Mouse (Mus musculus) CH12.LX (cell line): ENCODE measurements around the gene Ebf4. TPM values are rescaled to one million over a fixed set of nuclear protein-coding genes. Genes with fewer than 3 reads are reported as not detected.

Experiments used
- DNase-seq: peaks from one replicate; pipeline ENCODE4 v3.0.0-alpha.2; 2013; ENCODE audit errors: extremely low read depth
- H3K27ac ChIP-seq: 2 replicates; pipeline ENCODE4 v1.5.1; 2012; ENCODE audit warnings: low read depth, mild to moderate bottlenecking, control low read depth, moderate library complexity; ENCODE audit not compliant: insufficient read depth
- H3K27me3 ChIP-seq: replicated peaks from 2 replicates; pipeline ENCODE3; 2012; ENCODE audit warnings: inconsistent platforms
- H3K36me3 ChIP-seq, 2 experiments: replicated peaks in 1 of 2; 2 replicates each; pipeline versions ENCODE3 to v1.6.1; 2012; ENCODE audit warnings: inconsistent platforms in 1 of 2, low read length in 1 of 2, mild to moderate bottlenecking in 1 of 2, mixed read lengths in 1 of 2, moderate library complexity in 1 of 2; ENCODE audit not compliant: control insufficient read depth in 1 of 2, insufficient read depth in 1 of 2
- H3K4me1 ChIP-seq, 2 experiments: 2 replicates each; pipeline ENCODE4 v1.6.1; 2012; ENCODE audit warnings: inconsistent platforms in 1 of 2, moderate library complexity in 1 of 2; ENCODE audit not compliant: insufficient read depth in 2 of 2, control insufficient read depth in 1 of 2
- H3K4me2 ChIP-seq: 2 replicates; pipeline ENCODE4 v1.6.1; 2012; ENCODE audit warnings: low read depth, mild to moderate bottlenecking, control low read depth; ENCODE audit not compliant: poor library complexity, insufficient read depth, severe bottlenecking
- H3K4me3 ChIP-seq, 3 experiments: fragments of 150-350 bp in 1 of 3; sonication (generic) in 1 of 3; replicated peaks in 1 of 3; 2 replicates each; pipeline versions ENCODE3 to v1.5.1; 2011 to 2012; ENCODE audit warnings: low read depth in 2 of 3, low read length in 2 of 3, mild to moderate bottlenecking in 2 of 3, moderate library complexity in 2 of 3, control low read depth in 1 of 3, improper control_type of control experiment in 1 of 3, inconsistent platforms in 1 of 3, mixed read lengths in 1 of 3; ENCODE audit not compliant: poor library complexity in 1 of 3
- H3K79me2 ChIP-seq: replicated peaks from 2 replicates; pipeline ENCODE4 v1.6.1; 2012; ENCODE audit warnings: mild to moderate bottlenecking, moderate library complexity; ENCODE audit not compliant: control insufficient read depth, poor library complexity, insufficient read depth, severe bottlenecking; ENCODE audit errors: extremely low read depth
- H3K9ac ChIP-seq: 2 replicates; pipeline ENCODE4 v1.6.1; 2012; ENCODE audit warnings: low read depth, mild to moderate bottlenecking, control low read depth, moderate library complexity; ENCODE audit not compliant: insufficient read depth
- H3K9me3 ChIP-seq: replicated peaks from 2 replicates; pipeline ENCODE3; 2012; ENCODE audit warnings: low read length, inconsistent platforms, mixed read lengths
- BHLHE40 ChIP-seq: IDR thresholded peaks from 2 replicates; pipeline ENCODE4 v1.6.1; 2011; ENCODE audit warnings: mild to moderate bottlenecking, low read depth, low read length, improper control_type of control experiment
- CTCF ChIP-seq, 2 experiments: IDR thresholded peaks in 1 of 2; conservative IDR thresholded peaks in 1 of 2; 2 replicates each; pipeline ENCODE4 v1.5.1; 2011 to 2012; ENCODE audit warnings: low read depth in 2 of 2, low read length in 2 of 2, improper control_type of control experiment in 1 of 2, inconsistent platforms in 1 of 2, mild to moderate bottlenecking in 1 of 2, moderate library complexity in 1 of 2
- ELF1 ChIP-seq: IDR thresholded peaks from 2 replicates; pipeline ENCODE4 v1.6.1; 2014; ENCODE audit warnings: low read depth, mild to moderate bottlenecking, inconsistent platforms, low read length, improper control_type of control experiment
- EP300 ChIP-seq: IDR thresholded peaks from 2 replicates; pipeline ENCODE4 v1.6.1; 2011; ENCODE audit warnings: low read length, improper control_type of control experiment
- ETS1 ChIP-seq: conservative IDR thresholded peaks from 2 replicates; pipeline ENCODE4 v1.6.1; 2012; ENCODE audit warnings: low read depth, mild to moderate bottlenecking, inconsistent platforms, low read length, improper control_type of control experiment, moderate library complexity
- HCFC1 ChIP-seq: IDR thresholded peaks from 2 replicates; pipeline ENCODE4 v1.6.1; 2012; ENCODE audit warnings: low read depth, mild to moderate bottlenecking, inconsistent platforms, low read length, improper control_type of control experiment
- IRF4 ChIP-seq: IDR thresholded peaks from 2 replicates; pipeline ENCODE4 v1.6.1; 2014; ENCODE audit warnings: low read depth, mild to moderate bottlenecking, inconsistent platforms, low read length, improper control_type of control experiment
- JUND ChIP-seq: conservative IDR thresholded peaks from 2 replicates; pipeline ENCODE4 v1.6.1; 2011; ENCODE audit warnings: low read depth, low read length, improper control_type of control experiment
- KAT2A ChIP-seq: IDR thresholded peaks from 2 replicates; pipeline ENCODE4 v1.6.1; 2012; ENCODE audit warnings: low read length, improper control_type of control experiment, inconsistent platforms; ENCODE audit not compliant: insufficient replicate concordance
- MAFK ChIP-seq: IDR thresholded peaks from 2 replicates; pipeline ENCODE4 v1.6.1; 2011; ENCODE audit warnings: low read length, improper control_type of control experiment; ENCODE audit not compliant: insufficient replicate concordance
- MAX ChIP-seq: IDR thresholded peaks from 2 replicates; pipeline ENCODE4 v1.6.1; 2011; ENCODE audit warnings: low read length, improper control_type of control experiment
- MAZ ChIP-seq: IDR thresholded peaks from 2 replicates; pipeline ENCODE4 v1.6.1; 2012; ENCODE audit warnings: low read depth, mild to moderate bottlenecking, inconsistent platforms, low read length, improper control_type of control experiment, moderate library complexity
- MEF2A ChIP-seq: IDR thresholded peaks from 2 replicates; pipeline ENCODE4 v1.6.1; 2014; ENCODE audit warnings: low read depth, mild to moderate bottlenecking, inconsistent platforms, low read length, improper control_type of control experiment, borderline replicate concordance
- NELFE ChIP-seq: IDR thresholded peaks from 2 replicates; pipeline ENCODE4 v1.6.1; 2011; ENCODE audit warnings: low read depth, low read length, improper control_type of control experiment
- POLR2A ChIP-seq: IDR thresholded peaks from 2 replicates; pipeline ENCODE4 v1.6.1; 2011; ENCODE audit warnings: low read depth, mild to moderate bottlenecking, improper control_type of control experiment, low read length
- POLR2AphosphoS2 ChIP-seq: IDR thresholded peaks from 2 replicates; pipeline ENCODE4 v1.6.1; 2011; ENCODE audit warnings: low read depth, low read length, improper control_type of control experiment
- RAD21 ChIP-seq: IDR thresholded peaks from 2 replicates; pipeline ENCODE4 v1.6.1; 2011; ENCODE audit warnings: low read depth, mild to moderate bottlenecking, low read length, improper control_type of control experiment, moderate library complexity
- SIN3A ChIP-seq: IDR thresholded peaks from 2 replicates; pipeline ENCODE4 v1.6.1; 2012; ENCODE audit warnings: low read length, improper control_type of control experiment, inconsistent platforms
- SMC3 ChIP-seq: IDR thresholded peaks from 2 replicates; pipeline ENCODE4 v1.6.1; 2011; ENCODE audit warnings: low read depth, low read length, improper control_type of control experiment
- TCF12 ChIP-seq: IDR thresholded peaks from 2 replicates; pipeline ENCODE4 v1.6.1; 2014; ENCODE audit warnings: low read depth, mild to moderate bottlenecking, inconsistent platforms, low read length, improper control_type of control experiment
- USF1 ChIP-seq: IDR thresholded peaks from 2 replicates; pipeline ENCODE4 v1.6.1; 2014; ENCODE audit warnings: low read depth, mild to moderate bottlenecking, inconsistent platforms, low read length, improper control_type of control experiment
- USF2 ChIP-seq: conservative IDR thresholded peaks from 2 replicates; pipeline ENCODE4 v1.6.1; 2011; ENCODE audit warnings: low read depth, low read length, improper control_type of control experiment
- ZC3H11A ChIP-seq: IDR thresholded peaks from 2 replicates; pipeline ENCODE4 v1.6.1; 2012; ENCODE audit warnings: low read depth, mild to moderate bottlenecking, inconsistent platforms, low read length, improper control_type of control experiment
- ZMIZ1 ChIP-seq: IDR thresholded peaks from 2 replicates; pipeline ENCODE4 v1.6.1; 2012; ENCODE audit warnings: low read depth, mild to moderate bottlenecking, inconsistent platforms, low read length, improper control_type of control experiment
- ZNF384 ChIP-seq: IDR thresholded peaks from 2 replicates; pipeline ENCODE4 v1.6.1; 2012; ENCODE audit warnings: low read depth, low read length, improper control_type of control experiment, inconsistent platforms
- dilution Hi-C: fragments of 300-500 bp; cut with MboI; formaldehyde crosslinking; loops from 2 replicates; pipeline ENCODE4 v1.14.3; 2020; ENCODE audit warnings: low sequenced_read_pairs; ENCODE audit not compliant: extremely low pct_unique_long_range_greater_than_20kb, extremely low pct_ligation_motif_present
- in situ Hi-C: fragments of 300-500 bp; cut with MboI; formaldehyde crosslinking; loops from 3 replicates; pipeline ENCODE4 v1.14.3; 2019; ENCODE audit warnings: low sequenced_read_pairs, low pct_ligation_motif_present, low pct_unique_long_range_greater_than_20kb, mixed read lengths
- polyA plus RNA-seq: library from polyadenylated mRNA; unstranded; fragments of >175 nt; gene quantifications from 2 replicates; pipeline ENCODE4 v1.2.1, GENCODE M21; 2012; ENCODE audit warnings: low read depth; ENCODE audit not compliant: insufficient read length
- total RNA-seq, 2 experiments: library from RNA; depleted of rRNA; stranded (reverse); fragments of 300-350 nt in 1 of 2; fragments of >200 nt in 1 of 2; gene quantifications; 2 replicates each; pipeline ENCODE4 v1.2.3; 2012 to 2014

Ebf4 gene
- total and polyA plus RNA-seq, 3 experiments = 0.13 TPM; not detected in 2

DNA sequence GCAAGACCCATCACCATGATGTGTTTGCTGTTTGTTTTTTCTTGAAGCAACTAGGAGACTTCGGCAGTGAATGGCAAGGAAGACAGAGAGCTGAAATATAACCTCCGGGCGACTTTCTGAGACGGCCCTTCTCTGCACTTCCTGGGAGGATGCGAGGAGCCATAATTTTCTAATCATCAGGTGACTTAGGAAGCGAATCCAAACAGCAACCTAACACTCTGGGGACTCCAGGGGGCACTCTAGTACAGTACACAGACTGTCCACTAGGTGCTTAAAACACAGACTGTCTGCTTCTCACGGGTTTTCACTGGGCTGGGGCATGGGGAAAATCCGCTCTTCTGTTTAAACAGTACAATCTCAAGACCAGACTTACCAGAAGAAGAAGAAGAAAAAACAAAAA, 3.5 kb upstream of the Ebf4 start:
- H3K27me3 ChIP-seq = peaks cover 13% of the 10 kb centered on the region
- H3K9ac ChIP-seq = no peak overlapping the region
- DNase-seq = peak; percentile 73
- no peak overlapping the region for H3K4me2 ChIP-seq
- 0 out of 2 replicates have a peak, but pooled peaks cover under 1% of the 10 kb centered on the region for H3K79me2 ChIP-seq
- H3K9me3 ChIP-seq = no peaks in the 10 kb centered on the region
- no peak overlapping the region for H3K27ac ChIP-seq
- TF ChIP-seq USF1 (no peak), SMC3 (peak; percentile 84), TCF12 (no peak), MAZ (0 out of 2 replicates have a peak, but pooled peaks have one; percentile 44), ETS1 (no peak), MAX (no peak), CTCF (conservative IDR thresholded peaks at IDR 0.05 in 1 of 2, IDR thresholded peaks at IDR 0.05 in 1 of 2; ENCODE audit: low read depth in 2 of 2, low read length in 2 of 2) (peak; percentile 65 to 100; a peak in 3 of 4 replicates), RAD21 (peak; percentile 86), NELFE (peak; percentile 29; the same call in 1 of the 2 replicates), POLR2A (no peak), MEF2A (no peak), ZMIZ1 (no peak), USF2 (no peak), POLR2AphosphoS2 (no peak), MAFK (no peak), ZC3H11A (no peak), BHLHE40 (peak; percentile 62), ELF1 (peak; percentile 52; the same call in 1 of the 2 replicates), SIN3A (0 out of 2 replicates have a peak, but pooled peaks have one; percentile 37), IRF4 (peak; percentile 42; the same call in 1 of the 2 replicates), EP300 (no peak), HCFC1 (0 out of 2 replicates have a peak, but pooled peaks have one; percentile 17), ZNF384 (no peak), KAT2A (no peak), JUND (no peak)
- no peak overlapping the region for H3K4me3 ChIP-seq
- in situ Hi-C loops = loop anchor here (10.0 to 25.0 kb wide), 2 partner anchors 73 to 271 kb away; partner anchors contain the start of gene Mrps26
- dilution Hi-C loops = no loop called here
- H3K36me3 ChIP-seq = peaks cover 2 to 14% of the 10 kb centered on the region in 2 experiments
- peaks cover 15 to 35% of the 10 kb centered on the region in 2 experiments for H3K4me1 ChIP-seq
